Mouse (Mus musculus) kidney, postnatal 4 days (tissue): ENCODE measurements at regions not wholly inside any gene's neighbourhood (a gene's known extent, or its start where the extent isn't known, plus 50 kb on each side); places are given as distances from the start of the nearest gene placed in this dataset.

ENCODE experiments used
- DNase-seq, 2 experiments: peaks; one replicate each; pipeline ENCODE4 v3.0.0; 2021; ENCODE audit warnings: mixed read lengths in 2 of 2

DNA sequence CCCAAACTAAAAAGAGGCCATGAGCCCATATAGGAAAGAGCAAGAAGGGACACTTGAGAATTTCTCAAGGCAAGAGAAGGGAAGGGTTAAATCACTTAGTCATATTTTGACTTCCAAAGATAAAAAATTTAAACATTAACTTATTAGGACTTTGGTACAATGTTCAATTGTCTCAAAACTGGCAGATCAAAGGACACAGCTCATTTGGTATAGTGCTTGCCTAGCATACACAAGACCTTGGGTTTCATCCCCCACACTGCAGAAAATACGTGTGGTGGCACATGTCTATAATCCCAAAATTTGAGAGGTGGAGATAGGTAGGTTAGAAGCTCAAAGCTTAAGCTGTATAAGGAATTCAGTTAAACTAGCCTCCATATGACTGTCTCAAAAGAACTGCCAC, 658.4 kb upstream of the Pfkp start:
- DNase-seq, result no peak

DNA sequence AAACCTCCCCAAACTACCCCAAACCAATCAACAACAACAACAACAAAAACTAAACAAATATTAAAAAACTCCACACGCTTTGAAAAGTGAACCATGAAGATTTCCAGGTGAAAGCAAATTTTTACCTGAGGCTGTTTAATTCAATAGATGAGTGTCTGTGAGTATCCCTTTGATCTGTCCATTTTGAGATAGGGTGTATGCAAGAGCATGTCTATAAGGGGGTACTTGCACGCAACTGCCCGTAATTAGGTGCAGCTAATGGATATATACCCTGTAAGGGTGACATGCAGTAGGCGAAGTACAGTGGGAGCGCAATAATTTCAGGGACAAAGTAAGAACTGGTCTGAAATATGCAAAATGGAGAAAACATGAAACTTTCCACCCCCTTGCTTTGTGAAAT, 658.8 kb upstream of the Pfkp start:
- no peak for DNase-seq

DNA sequence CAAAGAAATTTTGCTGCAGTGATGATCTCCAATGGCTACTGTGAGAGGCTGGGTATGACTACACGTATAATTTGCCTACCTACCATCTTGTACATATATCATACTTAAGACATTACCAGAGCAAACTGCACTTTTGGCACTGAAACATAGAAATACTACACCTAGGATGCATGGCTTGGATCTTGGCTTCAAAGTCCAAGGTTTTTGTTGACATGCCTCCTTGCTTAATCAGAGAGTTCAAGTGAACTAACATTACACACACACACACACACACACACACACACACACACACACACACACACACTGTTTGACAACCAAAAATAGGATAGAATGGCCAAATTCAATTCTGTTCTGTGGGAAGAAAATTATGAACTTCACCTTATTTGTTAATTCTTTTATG, 664.9 kb upstream of the Pfkp start:
- no peak for DNase-seq

DNA sequence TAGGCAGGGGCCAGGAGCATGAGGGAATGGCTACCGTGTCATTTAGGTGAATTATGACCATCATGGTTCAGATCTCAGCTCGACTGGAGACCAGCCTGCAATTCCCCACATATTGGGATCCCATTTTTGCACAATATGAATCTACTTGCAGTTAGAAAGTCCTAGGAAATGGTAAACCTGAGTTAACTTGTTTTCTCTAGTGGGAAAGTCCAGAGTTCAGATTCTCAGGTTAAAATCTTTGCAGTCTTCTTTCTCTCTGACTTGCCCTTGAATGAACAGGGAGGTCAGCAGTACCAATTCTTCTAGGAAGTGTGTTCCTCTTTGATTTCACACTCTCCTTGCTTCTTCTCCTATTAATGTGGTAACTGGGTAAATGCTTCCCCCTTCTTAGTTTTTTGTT, 681.6 kb upstream of the Pfkp start:
- no peak for DNase-seq

DNA sequence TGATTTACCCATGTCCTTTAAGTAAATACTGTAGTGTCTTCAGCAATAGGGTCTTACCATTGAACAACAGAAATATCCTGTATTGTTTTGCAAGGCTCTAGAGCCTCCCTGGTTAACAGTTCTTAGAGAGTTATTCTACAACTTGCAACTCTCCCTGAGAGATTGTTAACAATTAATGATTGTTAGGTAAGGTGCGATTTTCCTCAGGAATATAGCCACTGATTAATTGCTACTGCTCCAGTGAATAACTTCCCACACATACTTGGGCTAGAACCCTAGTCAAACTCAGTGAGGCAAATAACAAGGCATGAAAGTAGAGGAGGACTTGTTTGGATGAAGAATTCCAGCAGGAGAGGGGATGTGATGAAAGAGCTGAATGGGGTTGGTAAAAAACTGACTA, 697.2 kb upstream of the Pfkp start:
- no peak for DNase-seq

DNA sequence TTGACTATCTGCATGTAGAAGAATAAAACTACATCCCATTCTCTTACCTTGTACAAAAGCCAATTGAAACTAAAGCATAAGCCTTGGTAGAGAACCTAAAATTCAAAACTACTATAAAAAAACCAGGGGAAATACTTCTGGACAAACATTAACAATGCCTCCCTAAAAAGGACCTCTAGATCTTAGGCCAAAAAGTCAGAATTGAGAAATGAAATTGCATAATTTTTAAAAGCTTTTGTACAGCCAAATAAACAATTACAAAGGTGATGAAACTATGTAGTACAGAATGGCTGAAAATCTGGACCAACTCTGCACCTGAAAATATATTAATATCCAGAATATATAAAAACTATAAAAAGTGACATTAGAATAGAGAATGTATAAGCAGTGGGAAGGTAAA, 699.9 kb upstream of the Pfkp start:
- no peak for DNase-seq

DNA sequence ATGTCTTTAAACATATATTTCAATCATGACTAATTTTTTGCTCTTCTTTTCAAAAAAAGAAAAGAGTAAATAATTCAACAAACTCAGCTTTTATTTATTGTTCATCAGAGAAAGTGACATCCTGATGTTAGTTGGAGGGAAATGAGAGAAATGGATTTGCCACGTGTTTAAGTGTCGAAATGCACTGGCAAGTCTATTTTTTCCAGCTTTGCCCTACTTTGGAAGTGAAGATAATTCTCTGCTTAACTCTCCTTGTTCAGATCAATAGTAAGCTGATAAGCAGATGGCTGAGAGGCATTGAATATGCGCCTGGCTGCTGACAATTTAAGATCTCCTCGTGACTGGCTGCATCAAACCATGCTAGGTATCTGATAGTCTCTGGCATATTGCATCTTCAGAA, 704.4 kb upstream of the Pfkp start:
- DNase-seq, result no peak

- no peak for DNase-seq
Measured at GRCm38 (mm10) chr13:7357071-7357470, 708.5 kb upstream of the Pfkp start.

DNA sequence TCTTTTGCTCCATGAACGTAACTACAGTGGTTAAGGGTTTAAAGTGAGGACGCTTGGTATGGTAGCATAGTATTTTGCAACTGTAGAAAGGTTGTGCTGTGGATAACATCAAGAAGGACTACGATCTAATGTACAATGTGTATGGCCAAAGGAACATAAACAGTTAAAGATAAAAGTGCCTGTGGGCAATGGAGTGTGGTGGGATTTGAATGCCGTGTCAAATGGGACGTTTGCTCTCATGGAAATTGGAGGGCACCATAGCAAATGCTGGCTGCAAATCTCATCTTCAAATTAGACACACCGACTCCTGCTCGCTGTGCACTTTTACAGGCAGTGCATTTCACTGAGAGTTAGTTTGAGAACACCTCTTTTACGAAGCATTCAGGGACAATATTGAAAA, 725.0 kb upstream of the Pfkp start:
- DNase-seq, result no peak

GRCm38 (mm10) chr13:7374993-7375627, 726.5 kb upstream of the Pfkp start:
- no peak for DNase-seq

GRCm38 (mm10) chr13:7414342-7415287, 766.0 kb upstream of the Pfkp start:
- DNase-seq, result no peak

DNA sequence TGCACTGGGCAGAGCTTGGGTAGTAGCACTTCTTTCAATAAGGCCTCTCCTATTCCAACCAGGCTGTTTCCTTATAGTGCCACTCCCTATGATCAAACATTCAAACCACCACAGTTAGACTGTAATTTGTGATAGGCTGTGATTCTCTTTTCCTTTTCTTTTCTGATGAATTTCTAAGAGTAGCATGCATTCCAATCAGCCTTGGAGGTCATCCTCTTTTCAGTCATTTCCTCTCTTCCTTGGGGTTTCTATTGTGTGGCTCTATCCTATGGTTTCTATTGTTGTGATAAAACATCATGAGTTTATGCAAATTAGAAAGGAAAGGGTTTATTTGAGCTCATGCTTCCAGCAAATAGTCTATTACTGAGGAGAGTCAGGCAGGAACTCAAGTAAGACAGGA, 774.9 kb upstream of the Adarb2 start:
- no peak for DNase-seq

DNA sequence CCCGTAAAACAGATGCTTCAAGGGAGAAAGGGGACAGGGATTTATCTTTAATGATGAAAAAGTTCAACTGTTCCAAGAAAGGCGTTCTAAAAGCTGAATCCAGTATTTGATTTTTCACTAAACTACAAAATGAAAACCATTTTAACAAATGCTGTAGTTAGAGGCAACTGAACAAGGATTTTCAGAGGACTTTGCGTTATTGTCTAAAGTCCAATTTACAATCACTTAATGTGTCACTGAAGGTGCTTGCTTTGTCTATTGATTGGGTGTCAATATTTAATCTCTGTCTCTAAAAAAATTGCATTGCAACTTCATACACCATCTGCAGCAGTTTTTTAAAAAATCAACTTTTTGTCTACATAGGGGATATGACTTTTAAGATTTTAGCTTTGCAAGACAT, 773.4 kb upstream of the Adarb2 start:
- no peak for DNase-seq

DNA sequence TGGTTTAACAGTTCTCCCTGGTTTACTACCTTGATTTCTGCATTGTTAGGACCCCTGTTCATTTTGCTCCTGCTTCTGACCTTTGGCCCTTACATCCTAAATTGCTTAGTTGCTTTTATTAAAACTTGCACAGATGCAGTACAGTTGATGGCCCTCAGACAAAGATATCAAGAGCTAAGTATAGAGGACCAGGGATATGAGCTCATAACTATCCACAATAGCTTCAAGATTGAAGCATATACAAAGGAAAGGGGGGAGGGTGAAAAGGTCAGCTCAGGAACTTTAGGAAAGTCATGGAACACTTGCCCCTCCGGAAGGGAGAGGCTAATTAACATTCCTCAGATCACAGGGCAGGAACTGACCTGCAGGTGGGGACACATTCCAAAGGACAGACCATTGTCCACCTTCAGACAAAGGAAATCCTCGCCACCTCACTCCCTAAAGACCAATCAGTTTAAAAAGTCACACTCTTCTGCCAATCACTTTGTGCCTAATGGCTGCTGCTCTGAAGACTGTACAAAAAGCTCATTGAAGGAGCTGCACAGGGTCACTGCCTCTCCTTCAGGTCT, 751.1 kb upstream of the Adarb2 start:
- DNase-seq, result peak in 1 of 2 experiments; percentile 1

DNA sequence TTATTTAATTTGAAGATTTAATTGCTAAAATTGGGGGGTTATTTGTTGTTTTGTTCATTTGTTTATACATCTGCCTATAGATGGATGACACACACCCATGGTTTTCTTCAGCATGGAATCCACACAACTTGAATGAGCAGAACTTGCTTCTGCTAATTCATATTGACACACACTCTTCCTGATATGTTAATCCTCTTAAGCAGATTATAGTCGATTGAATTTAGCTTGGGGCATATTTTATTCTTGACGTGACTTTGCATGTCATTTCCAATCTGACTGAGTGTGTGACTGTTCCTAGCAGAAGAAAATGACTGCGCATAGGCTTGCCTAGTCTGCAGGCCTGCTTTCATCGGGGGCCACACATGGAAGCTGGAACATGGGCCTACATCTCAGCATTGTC, 727.0 kb upstream of the Adarb2 start:
- DNase-seq, result no peak

DNA sequence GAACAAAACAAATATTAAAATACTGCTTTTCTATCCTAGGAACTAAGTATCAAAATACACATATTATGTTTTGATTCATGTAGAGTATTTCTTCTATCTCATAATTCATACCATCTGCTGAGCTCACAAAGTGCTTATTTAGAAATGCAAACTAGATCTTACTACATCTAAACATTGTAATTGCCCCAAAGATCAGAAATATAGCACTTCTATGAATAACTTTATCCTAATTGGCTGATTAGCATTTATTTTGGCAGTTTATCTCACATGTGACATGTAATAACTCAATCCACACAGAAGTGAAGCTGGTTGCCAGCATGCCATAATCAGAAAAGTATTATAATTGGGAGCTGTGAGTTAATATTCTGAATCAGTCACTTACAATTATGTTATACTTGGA, 684.6 kb upstream of the Adarb2 start:
- no peak for DNase-seq

DNA sequence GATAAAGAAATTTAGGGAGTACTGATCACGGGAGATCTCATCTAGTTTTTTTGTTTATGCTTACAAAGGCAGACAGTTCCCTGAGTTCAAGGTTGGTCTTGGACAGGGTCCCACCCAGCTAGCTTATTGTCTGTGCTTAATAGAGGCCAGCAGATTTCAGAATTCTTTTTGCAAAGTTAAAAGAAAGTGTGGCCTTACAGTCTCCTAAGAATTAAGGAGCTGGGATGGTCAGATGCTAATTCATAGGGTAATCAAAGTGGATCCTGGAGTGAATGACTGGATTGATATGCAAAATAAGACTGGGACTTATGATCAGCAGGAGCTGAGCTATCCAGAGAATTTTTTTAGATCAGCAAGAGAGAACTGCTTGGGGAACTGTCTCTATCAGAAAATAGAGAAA, 678.2 kb upstream of the Adarb2 start:
- DNase-seq, result no peak

- DNase-seq, result no peak
Measured at GRCm38 (mm10) chr13:7538856-7539255, 663.8 kb upstream of the Adarb2 start.

GRCm38 (mm10) chr13:7584022-7584421, 618.6 kb upstream of the Adarb2 start:
- DNase-seq, result no peak
